Mouse (Mus musculus) ovary, adult 18-20 months (tissue): ENCODE data around the gene Parp16.
"Not testable (repeated sequence)": the region's sequence is repeated elsewhere in the genome, so short reads cannot be mapped to it uniquely, and the experiment has no call there.

ENCODE experiments used
- DNase-seq: peaks from one replicate; pipeline ENCODE4 v3.0.0; 2022; ENCODE audit warnings: low spot score, mixed read lengths

The Parp16 gene

DNA sequence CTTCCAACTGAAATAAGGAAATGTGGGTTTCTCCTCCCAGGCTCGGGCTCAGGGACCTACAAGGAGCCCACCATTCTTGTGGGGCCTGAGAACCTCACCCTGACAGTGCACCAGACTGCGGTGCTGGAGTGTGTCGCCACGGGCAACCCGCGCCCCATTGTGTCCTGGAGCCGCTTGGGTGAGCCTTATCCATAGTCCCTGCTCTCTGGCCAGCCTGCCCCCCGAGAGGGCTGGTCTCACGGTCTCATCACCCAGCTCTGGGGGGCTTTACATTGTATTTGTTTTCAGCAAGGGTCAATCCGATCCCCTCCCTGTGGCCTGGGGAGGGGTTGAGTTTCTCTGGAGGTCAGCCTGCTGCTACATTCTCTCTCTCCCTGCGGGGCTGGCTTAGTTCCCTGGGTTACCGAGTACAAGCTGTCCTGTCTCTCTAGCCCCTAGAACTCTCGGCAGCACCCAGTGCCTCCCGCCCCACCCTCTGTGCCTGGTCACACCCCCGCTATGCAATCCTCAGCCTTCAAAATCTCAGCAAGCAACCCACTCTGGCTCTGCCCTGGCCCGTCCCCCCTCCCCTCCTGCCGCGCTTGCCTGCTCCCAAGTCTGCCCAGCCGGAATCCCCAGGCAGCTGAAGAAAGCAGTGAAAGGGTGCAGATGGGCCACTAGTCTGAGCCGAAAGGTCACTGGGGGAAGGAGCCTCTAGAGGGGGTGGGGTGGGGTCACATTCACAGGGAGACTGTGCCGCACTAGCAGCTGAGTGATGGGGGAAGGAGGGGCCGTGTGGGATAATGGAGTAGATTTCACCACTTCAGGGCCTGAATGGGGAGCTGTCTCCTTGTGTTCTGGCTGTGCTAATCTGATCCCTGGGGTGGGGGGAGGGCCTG is 16.6 kb upstream of the Parp16 start:
- peak; percentile 50 for DNase-seq

DNA sequence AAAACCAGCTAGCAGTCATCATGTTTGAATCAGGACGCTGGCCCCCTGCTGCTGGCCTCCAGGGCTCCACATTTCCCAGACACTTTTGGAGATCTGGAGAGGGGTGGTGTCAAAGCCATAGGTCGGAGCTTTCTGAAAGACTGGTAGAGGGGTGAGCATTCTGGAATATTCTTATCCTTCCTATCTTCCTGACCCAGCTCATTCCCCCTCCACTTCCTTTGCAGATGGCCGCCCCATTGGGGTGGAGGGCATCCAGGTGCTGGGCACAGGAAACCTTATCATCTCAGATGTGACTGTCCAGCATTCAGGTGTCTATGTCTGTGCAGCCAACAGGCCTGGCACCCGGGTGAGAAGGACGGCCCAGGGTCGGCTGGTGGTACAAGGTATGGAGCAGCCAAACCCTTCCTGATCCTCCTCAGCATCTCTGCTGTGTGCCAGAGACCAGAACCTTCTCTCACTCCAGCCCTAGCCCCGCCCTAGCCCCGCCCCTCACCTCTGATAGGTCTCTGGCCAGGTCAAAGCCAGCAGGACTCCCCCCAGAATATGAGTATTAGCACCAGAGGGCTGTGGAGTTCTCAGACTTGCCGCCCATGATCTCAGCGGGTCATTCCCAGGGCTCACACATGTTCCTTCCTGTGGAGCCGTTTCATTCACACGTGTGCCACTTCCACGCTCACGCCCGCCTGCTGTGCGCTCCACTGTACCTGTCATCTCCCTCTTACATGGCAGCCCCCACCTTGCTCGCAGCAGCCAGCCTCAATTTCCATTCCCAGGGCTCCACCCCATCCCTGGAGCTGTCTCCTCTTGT is 15.1 kb upstream of the Parp16 start:
- no peak for DNase-seq

DNA sequence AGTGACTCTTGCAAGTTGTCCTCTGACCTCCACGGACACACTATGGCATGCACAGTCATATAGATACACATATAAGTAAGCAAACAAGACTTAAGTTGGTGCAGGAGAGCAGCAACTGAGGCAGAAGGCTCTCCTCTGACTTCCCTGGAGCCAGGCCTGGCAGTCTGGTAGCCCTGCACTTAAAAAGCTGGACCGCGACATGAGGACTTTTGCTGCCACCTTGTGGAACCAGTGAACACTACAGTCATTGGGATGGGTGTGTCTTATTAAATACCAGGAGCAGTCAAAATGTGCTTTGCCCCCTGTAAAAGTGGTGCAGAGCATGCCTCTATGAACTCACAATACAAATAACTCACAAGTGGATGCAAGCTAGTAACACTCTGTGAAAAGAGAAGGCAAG is 6.6 kb upstream of the Parp16 start:
- DNase-seq: peak; percentile 51

DNA sequence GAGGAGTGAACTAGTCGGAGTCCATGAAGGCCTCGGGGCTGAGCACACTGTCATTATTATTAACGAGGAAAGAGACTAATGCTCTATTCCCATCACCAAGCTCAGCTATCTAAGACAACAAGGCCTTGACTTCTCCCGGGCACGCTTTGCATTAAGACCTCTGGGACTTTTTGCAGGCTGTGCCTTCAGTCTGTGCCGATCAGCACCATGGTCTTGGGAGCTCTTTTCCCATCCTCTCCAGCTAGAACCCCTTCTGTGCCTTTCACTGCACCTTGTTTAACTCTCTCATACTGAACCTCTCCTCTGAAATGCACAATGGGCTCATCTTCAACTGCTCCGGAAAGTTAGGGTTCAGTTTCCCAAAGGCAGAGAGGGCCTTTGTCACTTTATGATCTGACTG is 4.8 kb upstream of the Parp16 start:
- no peak for DNase-seq

DNA sequence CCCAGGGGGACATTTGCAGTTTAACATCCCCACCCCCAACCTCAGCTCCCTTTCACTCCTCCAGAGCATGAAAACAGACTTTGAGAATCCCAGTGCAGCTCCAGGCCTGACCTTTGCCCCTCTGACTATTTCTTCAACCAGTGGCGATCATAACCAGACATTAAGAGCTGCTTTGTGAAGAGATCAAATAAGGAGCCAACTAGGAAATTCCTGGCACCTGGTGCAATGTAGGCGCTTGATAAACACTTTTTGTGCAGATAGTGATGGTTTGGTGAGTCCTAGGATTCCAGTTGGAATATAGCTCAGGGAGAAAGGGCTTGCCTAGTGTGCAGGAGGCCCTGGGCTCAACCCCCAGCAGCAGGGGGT is 3.8 kb upstream of the Parp16 start:
- DNase-seq: no peak

DNA sequence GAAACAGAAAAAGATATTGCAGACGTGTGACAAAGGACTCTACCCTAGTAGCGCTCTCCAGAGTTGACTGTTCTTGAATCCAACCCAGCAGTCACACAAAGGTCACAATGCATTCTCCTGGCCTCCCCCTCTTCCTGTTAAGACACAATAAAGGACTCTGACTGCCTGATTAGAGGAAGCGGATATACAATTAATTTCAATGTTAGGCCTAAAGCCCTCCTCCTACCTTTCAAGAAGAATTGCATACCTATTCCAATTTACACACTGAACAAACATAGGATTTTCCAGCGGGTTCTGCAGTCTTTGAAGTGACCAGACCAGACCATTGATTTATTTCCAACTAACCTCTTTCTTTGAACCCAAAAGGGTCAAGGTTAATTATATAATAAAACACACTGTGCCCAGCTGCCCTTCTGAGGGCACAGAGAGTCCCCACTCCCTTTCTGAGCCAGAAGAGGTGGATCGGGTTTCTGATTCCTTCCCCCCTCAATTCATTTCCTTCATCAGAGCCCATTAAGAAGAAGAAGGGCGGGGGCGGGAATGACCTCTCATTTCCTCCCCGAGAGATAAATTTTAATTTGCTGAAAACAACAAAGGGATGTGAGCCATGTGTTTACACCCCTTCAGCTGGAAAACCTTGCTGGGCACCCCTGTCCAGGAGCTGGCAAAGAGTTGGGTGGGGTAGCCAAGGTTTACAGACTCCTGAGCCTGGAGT is 3.2 kb upstream of the Parp16 start:
- no peak for DNase-seq

DNA sequence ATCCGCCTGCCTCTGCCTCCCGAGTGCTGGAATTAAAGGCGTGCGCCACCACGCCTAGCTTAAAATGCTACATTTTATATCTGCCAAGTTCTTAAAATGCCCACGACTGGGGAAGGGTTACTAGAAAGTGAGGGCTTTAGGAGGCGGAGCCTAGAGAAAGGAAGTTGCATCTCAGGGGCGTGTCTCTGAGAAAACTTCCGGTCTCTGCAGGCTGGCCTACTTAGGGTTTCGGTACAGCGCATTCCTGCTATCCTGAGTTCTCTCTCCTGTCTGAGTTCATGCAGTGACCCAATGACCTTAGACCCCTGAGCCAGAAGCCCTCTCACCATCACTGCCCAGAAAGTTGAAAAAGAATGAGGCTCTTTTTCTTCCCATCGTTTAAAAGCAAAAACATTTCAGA is 1.9 kb upstream of the Parp16 start:
- no peak for DNase-seq

DNA sequence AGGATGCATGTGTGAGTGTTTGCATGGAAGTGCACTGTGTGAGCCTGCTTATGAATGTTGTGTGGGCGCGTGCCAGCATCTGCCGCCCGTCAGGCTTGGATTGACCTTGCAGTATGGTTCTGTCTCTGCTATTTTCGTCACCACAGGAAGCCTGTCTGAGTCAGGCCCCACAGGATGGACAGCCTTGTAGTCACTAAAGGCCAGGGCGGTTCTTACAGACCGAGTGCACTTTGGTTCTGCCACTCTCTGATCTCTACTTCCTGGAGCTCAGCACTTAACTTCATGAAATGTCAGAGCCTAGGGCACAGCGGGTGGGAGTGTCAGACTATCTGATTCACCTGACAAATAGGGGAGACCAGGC is 448 bp downstream of the Parp16 start:
- peak; percentile 55 for DNase-seq

DNA sequence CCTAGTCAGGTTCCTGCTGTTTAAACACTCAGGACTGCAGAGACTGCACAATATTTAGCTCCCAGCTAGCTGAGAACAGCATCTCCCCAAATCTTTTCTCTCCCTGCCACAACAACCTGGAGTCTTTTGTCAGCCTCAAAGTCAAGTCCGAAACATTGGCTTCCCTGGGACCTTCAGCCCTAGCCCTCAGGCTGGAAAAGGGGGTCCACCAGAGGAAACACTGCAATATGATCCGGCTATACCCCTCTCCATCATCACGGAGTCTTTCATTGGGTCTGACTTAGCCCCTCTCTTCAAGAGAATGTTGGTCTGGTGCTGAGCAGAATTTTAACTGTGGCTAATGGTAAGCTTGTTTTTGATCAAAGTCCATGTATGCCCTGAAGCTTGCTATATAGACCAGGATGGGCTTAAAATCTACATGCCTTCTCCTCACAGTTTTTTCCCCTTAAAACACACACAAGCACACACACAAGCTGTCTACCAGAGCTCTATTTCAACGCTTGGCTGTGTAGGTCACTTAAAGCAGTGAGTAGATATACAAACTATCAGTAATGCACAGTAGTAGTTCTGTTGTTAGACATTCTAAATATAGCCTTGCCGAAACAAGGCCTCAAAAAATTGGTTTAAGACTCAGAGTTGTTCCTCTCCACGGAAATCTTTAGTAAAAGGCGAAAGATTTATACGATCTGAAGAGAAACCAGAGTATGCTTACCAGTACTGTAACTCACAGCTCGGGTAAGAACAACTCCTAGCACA is 1.0 kb downstream of the Parp16 start:
- no peak for DNase-seq

DNA sequence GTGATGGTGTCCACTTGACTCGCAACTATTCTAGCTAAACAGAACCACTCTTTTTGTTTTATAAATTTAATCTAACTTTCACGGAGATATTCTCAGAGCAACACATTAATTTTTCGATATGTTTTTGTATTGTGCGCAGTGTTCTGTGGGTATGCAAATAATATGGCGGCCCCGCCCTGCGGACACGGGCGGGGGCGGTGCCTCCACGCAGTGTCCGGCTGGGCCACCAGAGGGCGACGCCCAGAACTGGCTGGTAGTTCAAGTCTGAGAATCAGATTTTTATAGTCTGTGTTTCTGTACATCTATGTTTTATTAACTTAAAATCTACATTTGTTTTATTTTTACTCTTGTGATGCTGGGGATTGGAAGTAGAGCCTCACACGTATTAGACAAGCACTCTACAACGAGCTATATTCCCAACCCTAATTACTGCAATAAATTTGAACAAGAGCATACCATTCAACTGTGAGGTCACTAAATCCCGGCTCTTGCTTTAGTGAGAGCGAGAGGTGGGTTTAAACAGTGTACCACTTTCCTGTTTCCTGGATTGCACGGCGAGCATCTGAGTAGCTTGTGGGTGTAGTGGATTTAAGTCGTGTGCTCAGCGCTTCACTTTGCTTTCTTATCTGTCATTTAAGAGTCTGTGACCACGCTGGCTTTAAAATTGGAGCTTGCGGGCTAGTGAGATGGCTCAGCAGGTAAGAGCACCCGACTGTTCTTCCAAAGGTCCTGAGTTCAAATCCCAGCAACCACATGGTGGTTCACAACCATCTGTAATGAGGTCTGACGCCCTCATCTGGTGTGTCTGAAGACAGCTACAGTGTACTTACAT is 1.8 kb downstream of the Parp16 start:
- peak; percentile 81 for DNase-seq

DNA sequence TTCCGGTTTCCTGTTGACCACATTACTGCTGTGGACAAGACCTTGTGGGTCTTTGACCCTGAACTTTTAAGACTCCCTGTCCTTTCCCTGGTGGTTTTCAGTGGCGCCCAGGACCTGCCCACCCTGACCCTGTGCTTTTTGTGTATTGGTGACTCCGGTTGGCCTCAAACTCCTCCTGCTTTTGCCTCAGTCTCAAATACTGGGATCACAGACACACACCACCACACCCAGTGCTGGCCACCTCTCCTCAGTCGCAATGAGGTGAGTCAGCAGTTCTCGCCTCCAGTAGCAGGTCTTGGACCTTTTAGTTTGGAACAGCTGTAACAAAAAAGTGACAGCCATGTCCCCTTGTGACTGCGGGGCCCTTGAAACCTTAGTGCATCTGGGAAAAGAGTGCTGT is 2.7 kb downstream of the Parp16 start:
- no peak for DNase-seq

DNA sequence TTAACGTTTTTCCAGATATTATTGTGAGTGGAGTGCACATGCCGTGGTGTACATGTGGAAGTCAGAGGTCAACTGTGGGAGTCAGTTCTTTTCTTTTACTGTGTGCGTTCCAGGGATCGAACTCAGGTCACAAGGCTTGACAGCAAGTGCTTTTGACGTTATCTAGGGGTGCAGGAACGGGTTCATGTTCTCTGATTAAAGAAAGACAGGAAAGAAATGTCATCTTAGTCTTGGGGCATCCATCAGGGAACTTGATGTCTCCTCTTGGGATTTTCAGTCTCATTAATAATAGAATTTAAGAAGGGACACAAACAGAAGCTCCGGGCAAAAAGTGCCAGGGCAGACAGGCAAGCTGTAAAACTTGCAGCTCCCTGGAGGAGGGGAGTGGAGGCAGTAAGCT is 4.6 kb downstream of the Parp16 start:
- DNase-seq: no peak

DNA sequence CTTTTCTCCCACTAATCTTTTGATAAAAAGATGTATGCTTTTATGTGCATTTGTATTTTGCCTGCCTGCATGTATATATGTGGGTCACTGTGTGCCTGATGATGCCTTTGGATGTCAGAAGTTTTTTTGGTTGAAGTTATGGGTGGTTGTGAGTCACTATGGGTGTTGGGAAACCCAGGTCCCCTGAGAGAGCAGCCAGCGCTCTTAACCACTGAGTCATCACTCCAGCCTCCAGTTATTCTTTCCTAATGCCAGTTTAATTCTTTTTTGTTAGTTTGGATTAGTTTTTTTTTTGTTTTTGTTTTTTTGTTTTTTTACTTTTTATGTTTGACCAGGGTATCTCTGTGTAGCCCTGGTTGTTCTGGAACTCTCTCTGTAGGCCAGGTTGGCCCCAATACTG is 5.5 kb downstream of the Parp16 start:
- DNase-seq: no peak

DNA sequence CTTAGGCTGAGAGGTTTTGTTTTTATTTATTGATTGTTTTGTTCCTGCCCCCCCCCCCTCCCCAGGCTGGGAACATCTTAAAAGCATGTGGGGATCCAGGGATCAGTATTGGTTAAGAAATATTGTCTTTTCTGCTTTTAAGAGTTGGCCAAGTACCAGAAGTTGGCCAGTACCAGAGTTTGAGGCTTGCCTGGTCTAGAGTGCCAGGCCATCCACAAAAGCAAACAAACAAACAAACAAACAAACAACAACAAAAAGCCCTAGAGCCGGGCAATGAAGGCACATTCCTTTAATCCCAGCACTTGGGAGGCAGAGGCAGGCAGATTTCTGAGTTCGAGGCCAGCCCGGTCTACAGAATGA is 5.8 kb downstream of the Parp16 start:
- DNase-seq: no peak

DNA sequence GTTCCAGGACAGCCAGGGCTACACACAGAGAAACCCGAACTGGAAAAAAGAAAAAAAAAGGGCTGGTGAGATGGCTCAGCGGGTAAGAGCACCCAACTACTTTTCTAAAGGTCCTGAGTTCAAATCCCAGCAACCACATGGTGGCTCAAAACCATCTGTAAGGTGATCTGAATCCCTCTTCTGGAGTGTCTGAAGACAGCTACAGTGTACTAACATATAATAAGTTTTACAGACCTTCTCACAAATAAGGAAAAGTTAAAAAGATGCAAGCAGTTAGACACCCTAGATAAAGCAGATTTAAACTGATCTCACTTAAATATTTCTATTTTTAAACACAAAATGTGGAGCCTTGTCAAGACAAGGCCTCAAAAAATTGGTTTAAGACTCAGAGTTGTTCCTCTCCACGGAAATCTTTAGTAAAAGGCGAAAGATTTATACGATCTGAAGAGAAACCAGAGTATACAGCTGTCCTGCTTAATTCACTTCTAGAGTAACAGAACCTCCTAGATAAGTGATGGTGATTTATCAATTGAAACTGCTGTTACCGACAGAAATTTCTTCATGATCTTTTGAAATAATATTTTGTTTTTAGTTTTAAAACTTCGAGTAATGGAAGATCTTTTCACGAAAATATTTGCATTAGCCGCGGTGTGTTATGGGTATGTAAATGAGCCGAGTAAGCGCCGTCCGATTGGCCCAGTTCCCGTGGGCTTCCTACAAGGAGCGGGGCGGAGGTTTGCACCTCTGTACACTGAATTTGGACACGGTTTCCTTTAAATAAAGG is 6.4 kb downstream of the Parp16 start:
- peak; percentile 77 for DNase-seq

DNA sequence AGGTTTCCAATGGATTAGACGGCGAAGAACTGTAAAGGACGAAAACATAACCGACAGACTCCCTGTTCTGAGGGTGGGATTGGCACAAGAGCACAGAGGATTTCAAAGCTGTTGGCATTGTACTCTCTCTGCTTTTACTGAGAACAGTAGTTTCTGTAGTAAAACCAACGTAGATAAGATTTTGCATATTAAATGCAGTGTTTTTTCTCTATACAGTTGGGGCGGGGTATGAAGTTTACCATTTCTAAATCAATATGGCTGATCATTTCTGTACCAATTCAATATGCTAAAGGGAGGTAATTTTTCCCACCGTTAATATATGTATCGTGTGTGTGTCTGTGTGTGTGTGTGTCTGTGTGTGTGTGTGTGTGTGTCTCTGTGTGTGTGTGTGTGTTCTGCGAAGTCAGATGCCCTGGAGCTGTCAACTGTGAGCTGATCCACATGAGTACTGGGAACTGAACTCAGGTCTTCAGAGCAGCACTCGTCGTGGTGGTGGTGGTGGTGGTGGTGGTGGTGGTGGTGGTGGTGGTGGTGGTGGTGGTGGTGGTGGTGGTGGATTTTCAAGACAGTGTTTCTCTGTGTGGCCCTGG is 7.1 kb downstream of the Parp16 start:
- no peak for DNase-seq

DNA sequence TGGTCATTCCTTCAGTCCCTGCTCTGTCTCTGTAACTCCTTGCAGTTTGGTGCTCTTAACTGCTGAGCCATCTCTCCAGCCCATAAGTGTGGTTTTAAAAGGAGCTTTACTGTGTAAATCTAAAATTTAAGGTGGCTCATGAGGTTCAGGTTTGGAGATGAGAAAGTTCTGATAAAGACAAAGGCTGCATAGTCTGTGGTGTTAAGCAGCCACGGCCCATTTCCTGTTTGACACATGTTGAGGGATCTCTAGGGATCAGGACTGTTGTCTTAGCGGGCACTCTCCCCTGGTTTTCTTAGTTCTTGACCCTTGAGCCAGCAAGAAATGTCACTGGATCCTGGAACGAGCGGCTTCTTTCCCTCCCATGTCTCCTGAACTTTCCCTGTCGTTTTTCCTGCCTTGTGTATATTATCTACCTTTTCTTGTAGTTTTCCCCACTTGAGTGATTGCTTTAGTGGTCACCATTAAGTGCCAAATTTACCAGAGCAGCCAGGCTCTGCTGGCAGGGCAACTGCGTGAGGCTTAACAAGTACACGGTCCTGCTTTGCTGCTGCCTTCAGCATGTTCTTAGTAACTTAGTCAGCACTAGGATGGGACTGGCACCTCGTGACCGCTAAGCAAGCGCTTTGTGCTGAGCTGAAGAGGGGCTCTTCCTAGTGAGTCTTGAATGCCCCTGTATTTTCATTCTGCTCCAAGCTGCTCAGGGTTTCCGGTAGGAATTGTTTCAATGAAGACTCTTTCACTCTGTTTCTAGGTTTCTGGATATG is 10.1 kb downstream of the Parp16 start:
- no peak for DNase-seq

DNA sequence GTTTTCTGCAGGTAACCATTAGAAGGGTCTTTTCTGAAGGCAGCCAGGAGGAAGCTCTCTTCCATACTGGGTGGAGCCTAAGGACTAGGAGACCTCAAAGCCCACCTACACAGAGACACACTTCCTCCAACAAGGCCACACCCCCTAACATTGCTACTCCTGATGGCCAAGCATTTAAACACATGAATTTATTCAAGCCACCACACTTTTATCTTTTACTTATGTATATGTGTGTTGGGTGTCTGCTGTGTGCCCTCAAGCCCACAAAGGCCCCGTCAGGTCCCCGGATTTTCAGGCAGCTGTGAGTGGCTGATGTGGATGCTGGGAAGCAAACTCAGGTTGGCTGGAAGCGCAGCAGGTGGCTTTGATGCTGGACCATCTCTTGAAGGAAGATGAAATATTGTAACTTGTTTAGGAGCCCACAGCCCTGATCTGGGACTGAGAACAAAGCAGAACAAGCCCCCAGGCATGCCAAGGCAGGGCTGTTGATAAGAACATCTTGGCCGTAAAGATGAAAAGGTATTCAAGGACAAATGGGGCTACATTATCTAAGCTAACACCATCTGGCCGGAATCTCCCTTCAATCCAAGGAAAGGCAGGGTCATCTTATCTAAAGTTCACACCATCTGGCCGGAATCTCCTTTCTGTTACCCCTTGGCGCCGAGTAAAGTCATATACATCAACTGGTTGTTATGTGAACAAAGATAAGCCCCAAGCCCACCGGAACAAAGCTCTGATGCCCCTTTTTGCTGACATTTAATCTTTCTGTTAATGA is 12.1 kb downstream of the Parp16 start:
- not testable (repeated sequence) for DNase-seq
